Mouse (Mus musculus): ENCODE results near the gene Pum3.

Gene Pum3

DNA sequence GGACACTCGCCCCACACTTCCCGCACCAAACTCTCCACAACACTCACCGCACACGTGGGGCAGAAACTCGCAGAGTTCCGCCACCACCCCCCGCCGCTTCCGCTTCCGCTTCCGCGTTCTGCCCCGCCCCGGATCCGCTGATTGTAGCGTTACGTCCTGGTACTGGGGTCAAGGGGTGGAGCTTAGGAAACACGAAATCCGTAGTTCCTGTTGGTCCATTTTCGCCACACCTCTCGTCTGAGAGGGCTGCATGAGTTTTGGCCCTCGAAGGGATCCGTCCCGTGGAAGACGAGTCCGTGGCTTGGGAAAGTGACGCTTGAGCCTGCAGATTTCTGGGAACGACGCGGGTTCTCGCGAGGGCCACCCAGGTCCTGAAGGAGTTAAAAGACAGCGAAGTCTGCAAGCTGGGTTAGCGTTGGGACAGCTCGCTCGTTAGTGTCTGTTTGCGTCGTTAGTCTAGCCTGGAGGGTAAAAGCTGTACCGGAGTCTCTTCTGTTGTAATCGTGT, at the start of gene Pum3:
TSS of gene Pum3 (minus strand) at position 81 of the 507 bp plus-strand sequence.
- DNase-seq = peak; percentile 99

DNA sequence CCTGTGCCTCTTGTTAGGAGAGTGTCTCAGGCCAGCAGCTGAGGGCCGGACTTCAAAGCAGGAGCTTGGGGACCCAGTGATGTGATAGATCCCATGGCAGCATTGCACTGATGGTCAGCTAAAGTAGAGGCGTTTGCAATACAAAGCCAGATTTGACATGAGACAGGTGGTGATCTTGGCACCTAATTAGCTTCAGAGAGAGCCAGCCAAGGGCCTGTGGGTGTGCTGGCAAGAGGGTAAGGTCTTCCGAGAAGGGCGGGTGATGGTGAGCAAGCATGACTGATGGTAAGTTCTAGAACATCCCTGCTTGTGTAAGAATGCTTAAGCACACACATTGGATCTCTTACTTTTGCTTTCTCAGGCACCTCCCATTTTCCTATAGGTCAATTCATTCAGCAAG, 37.1 kb upstream of the Pum3 start:
- DNase-seq = peak; percentile 79 to 81

DNA sequence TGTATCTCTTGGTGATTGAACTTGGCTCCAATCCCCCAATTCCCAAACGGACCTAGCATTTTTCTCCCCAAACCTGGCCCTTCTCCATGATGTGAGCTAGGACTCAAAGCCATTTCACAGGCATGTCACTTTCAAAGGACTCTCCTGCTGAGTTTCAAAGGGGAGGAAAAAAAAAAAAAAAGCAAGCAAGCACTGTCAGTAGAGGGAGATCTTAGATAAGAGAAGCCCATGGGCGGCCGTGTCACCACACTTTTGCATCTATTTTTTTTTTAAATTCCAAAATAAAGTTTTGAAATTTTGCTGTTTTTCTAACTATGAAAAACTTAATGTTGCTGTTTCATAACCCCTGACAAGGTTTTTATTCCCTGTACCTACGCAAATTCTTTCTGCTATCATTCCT, 33.0 kb upstream of the Pum3 start:
- no peak for DNase-seq

DNA sequence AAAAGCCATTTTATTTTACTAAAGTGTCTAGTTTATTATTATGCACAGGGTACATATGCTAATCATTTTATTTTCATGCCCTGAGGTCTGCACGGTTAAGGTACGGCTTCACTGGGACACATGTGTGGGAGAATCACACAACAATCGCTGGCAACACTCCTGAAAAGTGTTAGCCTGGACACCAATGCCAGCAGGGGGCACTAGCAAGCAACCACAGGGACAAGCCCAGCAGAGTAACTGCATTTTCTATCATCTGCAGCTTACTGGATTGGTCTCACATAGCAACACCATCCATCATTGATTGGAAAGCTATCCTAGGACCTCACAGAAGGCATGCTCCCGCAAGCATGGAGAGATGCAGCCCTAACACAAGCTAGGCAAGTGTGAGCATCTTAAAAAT, 20.8 kb upstream of the Pum3 start:
- DNase-seq = peak; percentile 71

DNA sequence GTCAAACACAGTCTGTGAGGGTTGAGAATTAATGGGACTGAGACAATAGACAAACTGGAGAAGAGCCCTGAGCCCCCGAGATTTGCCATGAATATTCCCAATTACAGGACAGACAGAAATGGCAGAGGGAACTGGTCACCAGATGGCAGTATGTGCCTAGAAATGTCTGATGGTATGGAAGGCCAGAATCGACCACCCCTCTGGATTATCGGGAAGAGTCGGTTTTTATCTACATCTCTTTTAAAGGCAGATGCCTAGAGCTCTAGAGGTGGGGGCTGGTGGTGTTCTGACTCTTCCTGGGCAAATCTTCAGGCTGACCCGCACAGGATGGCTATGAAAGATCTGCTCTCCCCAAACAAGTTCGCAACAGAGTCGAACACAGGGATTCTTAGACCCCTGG, 17.9 kb upstream of the Pum3 start:
- DNase-seq = peak; percentile 32 to 44

DNA sequence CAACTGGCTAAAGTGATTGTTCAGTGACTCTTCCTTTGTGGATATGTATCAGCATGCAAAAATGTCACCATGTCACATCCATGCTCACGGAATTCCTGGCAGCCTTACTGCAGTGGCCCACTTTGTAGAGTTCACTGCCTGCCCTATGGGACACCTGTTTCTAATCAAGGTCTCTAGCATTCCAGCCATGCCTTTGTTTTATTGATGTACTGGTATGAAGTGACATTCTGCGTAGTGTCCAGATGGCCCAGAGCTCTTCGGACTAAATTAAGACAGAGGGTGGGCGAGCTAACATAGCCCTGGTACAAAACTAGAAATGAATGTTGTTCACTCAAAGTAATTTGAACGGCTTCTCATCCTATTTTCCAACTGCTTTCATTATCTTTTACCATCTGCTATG, 11.5 kb upstream of the Pum3 start:
- no peak for DNase-seq

DNA sequence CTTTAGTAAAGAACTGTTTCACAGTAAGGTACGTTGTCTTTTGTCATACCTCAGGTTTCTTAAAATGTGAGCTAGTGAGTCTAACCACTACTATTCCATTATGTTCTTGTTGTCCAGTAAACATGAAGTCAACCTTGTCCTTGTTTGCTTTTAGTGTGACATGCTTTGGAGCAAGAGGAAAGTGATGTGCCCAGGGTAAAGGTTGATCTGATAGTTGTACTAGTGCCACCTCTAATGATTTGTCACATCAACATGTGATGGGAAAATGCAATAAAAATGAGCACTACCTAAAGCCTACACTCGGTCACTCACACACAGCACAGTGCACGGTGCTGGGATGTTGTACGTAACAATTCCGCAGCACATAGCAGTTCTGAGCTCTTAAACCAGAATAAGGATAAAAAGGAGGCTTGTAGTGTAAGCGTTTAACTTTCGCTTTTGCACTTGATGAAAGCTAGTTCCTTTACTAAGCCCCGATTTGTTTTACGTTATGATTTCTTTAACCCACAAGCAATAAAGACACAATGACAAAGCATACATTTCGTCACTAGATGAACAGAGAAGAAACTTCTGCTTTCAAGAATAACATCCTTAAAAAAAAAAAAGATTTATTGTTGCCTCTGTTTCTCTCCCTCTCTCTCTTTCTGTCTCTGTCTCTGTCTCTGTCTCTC, 8.5 kb upstream of the Pum3 start:
- DNase-seq = no peak

DNA sequence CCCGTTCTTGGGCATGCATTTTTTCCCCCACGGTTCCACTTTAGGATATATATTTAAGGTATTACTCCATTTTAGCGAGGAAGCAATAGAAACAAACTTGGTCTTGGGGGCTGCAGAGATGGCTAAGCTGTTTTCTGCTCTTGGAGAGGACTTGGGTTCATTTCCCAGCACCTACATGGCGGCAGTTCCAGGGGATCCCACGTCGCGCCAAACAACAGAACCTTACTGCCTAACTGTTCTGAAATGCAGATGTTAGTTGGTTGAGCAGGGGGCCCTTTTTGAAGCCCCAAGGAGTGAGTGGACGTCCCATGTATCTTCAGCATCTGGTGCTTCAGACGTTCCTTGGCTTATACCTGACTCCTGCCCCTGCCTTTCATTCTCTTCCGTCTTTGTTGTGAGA, 781 bp upstream of the Pum3 start:
- peak in 1 of 2 experiments; percentile 22 for DNase-seq

DNA sequence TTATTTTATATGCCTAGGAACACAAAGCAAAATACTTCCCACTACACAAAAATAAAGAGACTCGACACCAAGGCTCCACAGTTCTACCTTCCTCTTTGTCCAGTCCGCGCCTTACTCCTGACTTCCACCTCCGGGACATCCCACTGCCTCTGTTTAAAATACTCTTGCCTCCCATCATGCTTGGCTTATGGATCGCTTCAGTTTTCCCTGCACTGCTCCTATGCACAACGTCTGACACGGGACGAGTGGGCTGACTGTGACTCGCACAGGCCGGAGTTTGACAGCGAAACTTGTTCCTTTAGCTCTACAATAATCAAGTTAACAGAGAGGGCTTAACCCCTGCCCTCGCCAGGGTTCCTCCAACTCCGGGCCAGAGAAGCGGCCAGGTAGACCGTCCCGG, 344 bp downstream of the Pum3 start:
- DNase-seq = no peak

DNA sequence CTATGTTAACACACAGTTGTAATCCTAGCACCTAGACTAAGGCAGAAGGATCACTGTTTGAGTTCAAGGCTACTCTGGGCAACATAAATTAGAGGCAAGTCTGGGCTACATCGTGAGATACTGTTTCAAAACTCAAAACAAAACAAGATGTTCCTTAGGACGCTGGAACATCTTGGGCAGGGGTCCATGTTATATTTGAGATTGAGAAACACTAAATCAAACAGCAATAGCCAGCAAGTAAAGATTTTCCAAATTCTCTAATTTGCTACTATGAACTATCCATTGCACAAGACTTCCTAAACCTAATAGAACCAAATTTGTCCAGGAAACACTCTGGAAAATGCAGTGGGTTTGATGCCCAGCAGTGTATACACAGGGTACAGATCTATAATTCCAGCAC, 1.8 kb downstream of the Pum3 start:
- no peak for DNase-seq

DNA sequence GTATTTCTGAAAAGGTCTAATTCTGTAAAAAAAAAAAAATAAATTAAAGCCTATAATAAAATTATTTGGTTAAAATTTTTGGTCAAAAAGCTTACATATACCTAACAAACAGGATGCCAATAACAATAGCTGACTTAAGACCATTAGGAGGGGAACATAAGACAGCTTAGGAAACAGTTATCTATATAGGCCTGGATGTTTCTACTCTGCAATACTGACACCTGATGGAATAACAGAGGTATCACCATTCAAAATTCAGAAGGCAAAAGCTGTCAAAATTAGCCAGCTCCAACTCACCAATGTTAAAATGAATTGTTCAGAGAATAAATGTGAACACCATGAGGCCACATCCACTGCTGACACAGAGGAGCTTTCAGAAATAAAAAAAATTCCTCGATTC, 3.2 kb downstream of the Pum3 start:
- no peak for DNase-seq

DNA sequence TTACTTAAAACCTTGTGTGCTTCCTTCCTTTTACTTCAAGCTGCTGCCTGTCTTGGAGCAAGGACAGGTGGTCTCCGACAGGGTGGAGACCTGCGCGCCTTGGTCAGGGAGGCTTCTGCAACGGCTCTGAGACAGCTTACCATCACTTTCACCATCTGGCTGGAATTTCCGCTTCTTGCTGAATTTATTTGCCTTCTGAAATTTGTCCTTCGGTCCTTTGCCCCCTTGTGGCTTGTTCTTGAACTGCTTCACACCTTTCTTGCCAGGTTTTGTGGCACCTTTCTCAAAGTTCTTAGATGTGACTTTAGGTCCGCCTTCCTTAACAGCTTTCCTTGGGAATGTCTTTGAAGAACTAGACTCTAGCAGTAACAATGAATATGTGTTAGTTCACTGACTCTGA, 4.0 kb downstream of the Pum3 start:
- peak; percentile 58 to 74 for DNase-seq

DNA sequence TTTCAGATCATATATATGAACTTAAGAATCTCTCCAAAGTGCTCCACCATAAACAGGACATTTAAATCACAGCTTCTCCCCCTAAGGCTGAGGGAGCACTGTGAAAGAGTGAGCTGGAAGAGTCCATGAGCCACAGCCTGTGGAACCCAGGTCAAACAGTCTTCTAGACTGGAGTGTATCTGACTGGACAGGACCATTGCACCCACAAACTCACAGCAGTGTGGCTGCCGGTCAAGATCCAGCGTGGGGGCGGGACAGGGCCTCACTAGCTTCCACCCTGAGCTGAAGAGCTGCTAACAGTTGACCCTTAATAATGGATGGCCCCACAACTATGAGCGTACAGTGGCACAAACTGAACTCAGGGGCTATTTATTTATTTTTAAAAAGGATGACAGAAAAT, 12.2 kb downstream of the Pum3 start:
- no peak for DNase-seq

DNA sequence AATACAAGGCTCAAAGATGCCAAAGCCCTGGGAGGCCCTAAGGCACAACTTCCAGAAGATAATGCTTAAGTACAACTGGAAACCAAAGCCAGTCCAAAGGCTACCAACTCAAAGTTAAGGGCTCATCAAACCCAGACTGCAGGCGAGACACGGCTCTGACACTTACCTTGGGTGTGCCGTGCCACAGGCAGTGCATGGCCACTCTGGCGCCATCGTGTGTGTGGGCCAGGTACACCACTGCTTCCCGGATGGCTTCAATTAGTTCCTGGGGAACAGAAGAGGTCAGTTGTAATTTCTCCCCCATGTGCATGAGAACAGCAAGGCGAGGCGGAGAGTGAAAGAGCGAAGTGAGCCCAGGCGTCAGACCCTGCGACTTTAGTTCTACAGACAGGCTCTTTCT, 13.1 kb downstream of the Pum3 start:
- peak; percentile 49 to 50 for DNase-seq

DNA sequence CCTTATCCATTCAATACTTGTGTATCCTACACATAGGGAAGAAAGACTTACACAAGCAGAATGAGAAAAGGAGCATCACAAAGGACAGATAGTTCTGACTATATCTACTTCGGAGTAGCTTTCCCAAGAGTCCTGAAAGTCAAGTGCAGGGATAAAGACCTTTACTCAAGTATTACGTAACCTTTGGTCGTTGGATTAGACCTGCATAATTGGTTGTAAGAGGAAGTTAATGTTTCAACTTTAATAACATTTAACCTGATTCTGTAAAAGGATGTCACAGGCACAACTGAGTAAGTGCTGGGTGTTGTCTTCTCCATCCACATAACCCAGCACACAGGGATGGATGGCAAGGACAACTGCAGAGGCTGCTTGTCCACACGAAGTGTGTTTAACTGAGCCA, 18.3 kb downstream of the Pum3 start:
- no peak for DNase-seq

DNA sequence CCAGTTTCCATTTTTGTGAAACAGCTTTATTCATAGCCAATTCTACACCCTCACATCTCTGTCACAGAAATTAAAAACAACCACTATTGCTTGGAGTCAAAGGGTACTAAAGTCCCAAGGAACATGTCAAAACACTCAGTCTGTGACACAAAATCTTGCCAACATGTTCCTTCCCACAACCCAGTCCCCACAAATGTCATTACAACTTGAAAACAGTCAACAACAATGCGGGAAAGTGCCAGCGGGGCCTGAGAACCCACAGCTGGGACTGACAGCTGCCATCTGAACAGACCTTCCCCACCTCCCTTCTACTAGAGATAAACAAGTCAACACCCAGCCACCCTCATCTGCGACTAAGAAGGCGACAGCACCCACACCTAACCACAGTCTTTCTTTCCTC, 18.9 kb downstream of the Pum3 start:
- no peak for DNase-seq

DNA sequence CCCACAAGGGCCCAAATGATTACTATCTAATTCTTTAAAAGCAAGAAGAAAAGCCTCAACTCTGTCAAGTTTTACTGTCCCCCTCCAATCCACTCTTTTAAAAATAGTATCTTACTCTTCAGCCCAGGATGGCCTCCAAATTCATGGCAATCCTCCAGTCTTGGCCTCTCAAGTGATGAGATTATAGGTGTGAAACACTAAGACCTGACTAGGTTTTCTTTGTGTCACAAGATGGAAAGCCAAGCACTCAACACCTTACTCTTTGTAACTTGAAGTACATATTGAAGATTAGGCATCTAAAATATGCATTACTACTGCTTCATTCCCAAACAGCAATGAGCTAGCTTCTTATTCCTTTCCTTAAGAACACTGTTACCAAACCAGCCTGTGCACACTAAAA, 19.8 kb downstream of the Pum3 start:
- no peak for DNase-seq

DNA sequence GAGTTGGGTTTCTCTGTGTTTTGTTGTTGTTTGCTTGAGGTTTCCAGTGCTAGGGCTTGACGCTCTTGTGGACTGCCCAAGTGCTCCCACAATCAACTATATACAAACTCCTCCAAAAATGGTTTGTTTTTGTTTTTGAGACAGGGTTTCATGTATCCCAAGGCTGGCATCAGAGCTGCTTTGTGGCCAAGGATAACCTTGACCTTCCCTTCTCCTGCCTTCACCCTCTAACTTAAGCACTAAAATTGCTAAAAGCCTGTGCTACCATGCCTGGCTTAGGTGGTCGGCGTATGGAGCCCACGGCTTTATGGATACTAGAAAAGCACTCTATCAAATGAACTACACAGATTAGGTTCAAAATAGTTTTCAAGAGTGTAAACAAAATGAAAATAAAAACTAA, 20.4 kb downstream of the Pum3 start:
- DNase-seq = no peak

DNA sequence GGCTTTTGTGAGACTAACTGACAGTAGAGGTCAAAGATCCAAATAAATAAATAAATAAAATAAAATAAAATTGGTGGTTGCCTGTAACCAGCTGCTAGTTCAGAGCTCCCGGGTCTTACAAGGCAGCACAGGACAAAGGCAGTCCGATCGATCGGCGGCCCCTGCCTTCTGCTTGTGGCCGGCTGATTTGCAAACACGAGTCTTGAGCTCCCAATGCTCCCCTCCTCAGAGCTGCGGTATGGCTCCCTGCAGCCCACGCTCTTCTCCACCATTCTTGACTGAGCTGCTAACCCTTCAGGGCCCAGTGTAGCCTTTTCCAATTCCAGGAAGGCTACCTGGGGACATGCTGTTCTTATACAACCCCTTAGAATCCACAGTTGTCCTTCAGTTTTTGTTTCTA, 31.8 kb downstream of the Pum3 start:
- DNase-seq = no peak

DNA sequence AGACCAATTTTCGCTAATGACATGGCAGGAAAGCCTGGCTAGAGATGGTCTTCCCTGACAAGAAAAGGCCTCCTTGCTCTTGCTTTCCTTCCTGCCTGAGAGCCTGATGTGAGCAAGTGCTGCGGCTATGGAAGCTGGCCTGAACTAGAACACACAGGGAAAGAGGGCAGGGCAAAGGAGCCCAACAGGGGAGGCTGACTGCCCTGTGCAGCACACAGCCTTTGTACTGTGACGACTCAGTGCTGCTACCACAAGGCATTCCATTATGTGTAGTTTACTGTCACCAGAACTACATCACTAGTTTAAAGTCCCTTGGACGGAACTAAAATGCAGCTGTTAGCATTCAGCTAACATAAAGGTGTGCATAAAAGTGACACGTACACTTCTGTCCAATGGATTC, 32.4 kb downstream of the Pum3 start:
- no peak for DNase-seq

DNA sequence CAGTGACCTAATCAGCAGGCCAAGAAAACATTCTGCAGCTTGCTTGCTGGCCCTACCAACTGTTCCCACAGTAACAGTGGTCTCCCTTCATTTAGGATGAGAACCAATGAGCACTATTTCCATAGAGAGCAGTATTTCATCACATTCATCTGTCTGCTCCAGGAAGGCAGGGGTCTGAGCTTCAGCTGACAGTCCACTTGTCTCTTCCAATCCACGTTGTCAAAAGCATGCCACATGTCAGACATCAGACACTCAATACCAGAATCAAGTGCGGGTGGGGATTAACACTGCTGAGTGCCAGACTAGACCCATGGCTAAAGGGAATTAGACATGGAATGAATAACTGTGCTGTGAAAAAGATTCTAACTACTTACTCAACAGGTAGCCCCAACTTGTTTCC, 32.9 kb downstream of the Pum3 start:
- no peak for DNase-seq

DNA sequence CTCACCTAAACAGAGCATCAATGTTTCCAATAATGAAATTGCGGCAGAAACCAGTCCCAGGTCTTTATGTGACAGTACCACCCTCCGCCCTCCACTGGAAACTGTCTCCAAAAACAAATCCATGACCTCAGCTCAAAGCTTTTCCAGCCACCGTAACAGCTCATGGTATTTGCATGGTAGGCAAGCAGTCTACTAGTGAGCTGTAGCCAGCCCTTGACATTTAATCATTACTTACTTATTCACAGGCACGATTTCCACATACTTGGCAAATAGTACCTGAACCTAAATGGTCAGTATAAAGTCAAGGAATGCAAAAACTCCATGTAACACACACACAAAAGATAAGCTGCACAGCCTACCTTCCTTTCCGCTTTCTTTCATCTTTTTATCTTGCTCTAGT, 33.7 kb downstream of the Pum3 start:
- DNase-seq = no peak

DNA sequence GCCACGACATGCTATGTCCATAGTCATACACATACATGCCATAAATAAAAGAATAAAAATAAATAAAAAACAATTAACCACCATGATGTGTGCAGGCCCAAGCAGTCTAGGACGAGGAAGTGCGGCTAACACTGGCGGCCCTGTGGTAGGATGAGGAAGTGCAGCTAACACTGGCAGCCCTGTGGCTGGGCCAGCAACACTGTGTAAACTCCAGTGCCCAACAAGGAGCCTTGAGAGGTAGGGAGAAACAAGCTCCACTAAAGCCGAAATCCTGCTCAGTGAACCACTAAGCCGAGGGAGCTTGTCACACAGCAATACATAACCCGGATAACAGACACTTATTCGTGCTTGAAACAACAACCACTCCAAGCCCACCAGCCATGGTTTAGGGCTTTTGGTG, 34.1 kb downstream of the Pum3 start:
- peak in 1 of 2 experiments; percentile 4 for DNase-seq

DNA sequence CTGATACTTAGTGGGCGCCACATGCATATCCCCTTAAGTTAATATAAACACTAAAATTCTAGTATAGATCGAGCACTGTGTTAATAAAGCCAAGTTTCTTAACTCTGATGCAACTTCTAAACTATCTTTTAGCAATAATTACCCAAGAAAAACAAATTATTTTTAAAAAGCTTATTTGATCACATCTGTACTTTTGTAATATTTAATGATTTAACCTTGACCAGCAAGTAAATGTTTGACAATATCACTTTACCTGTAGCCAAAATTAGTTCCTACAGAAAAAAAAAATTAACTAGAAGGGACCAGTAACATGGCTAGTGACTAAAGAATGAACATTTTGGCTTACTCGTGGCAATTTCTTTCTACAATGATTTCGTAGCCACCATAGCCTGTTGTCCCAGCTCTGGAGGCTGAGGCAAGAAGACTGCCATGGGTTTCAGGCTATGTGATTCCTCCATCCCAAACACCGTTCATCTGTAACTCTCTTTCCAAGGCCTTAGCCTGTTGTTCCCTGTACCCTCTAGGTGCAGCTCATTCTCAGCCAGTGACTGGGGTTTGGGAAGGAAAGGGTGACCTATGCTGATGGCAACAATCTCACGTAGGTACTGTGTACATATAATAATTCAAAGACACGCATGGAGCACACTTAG, 35.2 kb downstream of the Pum3 start:
- DNase-seq = no peak

DNA sequence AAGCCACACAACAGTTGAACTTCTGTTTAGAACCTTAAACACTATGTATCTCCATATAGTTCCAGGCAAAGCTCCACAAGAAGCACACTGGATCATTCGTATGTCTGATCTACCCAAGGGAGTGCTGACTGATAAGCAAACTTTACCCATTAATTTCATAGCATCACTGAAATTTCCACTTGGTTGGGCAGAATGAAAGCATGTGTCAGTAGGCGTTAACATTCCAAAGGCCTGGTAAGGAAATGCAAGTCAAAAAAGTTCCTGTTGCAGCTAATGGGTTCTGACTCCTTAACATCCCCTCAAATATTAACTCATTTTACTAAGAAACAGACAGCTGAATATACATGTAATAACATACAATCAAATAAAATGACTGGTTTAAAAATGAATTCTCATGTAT, 37.2 kb downstream of the Pum3 start:
- no peak for DNase-seq

Measured in cerebellum, postnatal 36 days (tissue).